In genomic region chr4:154904185-154905071, GRCm38 (mm10) we compare ENCODE assay signal across 8 mouse cellular contexts. TPM values are rescaled to one million over a fixed set of nuclear protein-coding genes. Genes with fewer than 3 reads are reported as not detected.
A peak's percentile ranks its signal among the peaks of the same experiment; 100 is the strongest.
DNase-seq lines count a peak whose midpoint lies in the region; ATAC-seq lines count a peak whose summit lies in the region.

No protein-coding gene starts in this region.

- no peak overlapping the region for H3K27ac ChIP-seq in forebrain, embryonic 14.5 days (ENCODE audit: low read depth, low read length)
- no peak overlapping the region for H3K27ac ChIP-seq in neural tube, embryonic 14.5 days (ENCODE audit: low read depth, low read length)

- H3K4me2 ChIP-seq in forebrain, embryonic 14.5 days (ENCODE audit: low read length), result peak overlapping the region; percentile 65
- peak overlapping the region; percentile 55 for H3K4me2 ChIP-seq in neural tube, embryonic 14.5 days (ENCODE audit: low read depth, low read length)

- peak; percentile 94 for ATAC-seq in forebrain, embryonic 14.5 days
- peak; percentile 83 for ATAC-seq in neural tube, embryonic 14.5 days (ENCODE audit: low read depth)

- H3K9me3 ChIP-seq in forebrain, embryonic 14.5 days (replicated peaks; ENCODE audit: control insufficient read depth, low read length), result no peaks in the 10 kb centered on the region
- no peaks in the 10 kb centered on the region for H3K9me3 ChIP-seq in neural tube, embryonic 14.5 days (ENCODE audit: control insufficient read depth, low read length)

- no peaks in the 10 kb centered on the region for H3K36me3 ChIP-seq in forebrain, embryonic 14.5 days (ENCODE audit: control insufficient read depth, insufficient read depth, low read length)
- no peaks in the 10 kb centered on the region for H3K36me3 ChIP-seq in neural tube, embryonic 14.5 days (ENCODE audit: control insufficient read depth, insufficient read depth, low read length)

- peaks cover 6% of the 10 kb centered on the region; the same call in 1 of the 2 replicates for H3K4me1 ChIP-seq in forebrain, embryonic 14.5 days (ENCODE audit: control insufficient read depth, insufficient read depth, low read length)
- H3K4me1 ChIP-seq in neural tube, embryonic 14.5 days (ENCODE audit: control insufficient read depth, insufficient read depth, low read length), result peaks cover 3% of the 10 kb centered on the region; the same call in 1 of the 2 replicates

- WGBS in forebrain, embryonic 14.5 days, result 6% methylated on average over 16 of the region's 16 CpGs
- WGBS in neural tube, embryonic 14.5 days, result 2% methylated on average over 16 of the region's 16 CpGs

- H3K4me3 ChIP-seq in forebrain, embryonic 14.5 days (ENCODE audit: low read depth, low read length), result peak overlapping the region; percentile 34
- peak overlapping the region; percentile 26 for H3K4me3 ChIP-seq in neural tube, embryonic 14.5 days (ENCODE audit: low read depth, low read length)

- no peaks in the 10 kb centered on the region for H3K27me3 ChIP-seq in forebrain, embryonic 14.5 days (replicated peaks; ENCODE audit: control insufficient read depth, insufficient read depth, low read length)
- H3K27me3 ChIP-seq in neural tube, embryonic 14.5 days (ENCODE audit: control insufficient read depth, insufficient read depth, low read length), result no peaks in the 10 kb centered on the region

- peak; percentile 29 for DNase-seq in MN1 (ENCODE audit: low spot score)
- peak; percentile 86 for DNase-seq in cerebellum, adult 11-12 months
- DNase-seq in forebrain, embryonic 14.5 days (ENCODE audit: low spot score), result peak; percentile 93
- DNase-seq in heart, postnatal 4 days, result peak; percentile 74
- DNase-seq in layer of hippocampus, adult 18-20 months (ENCODE audit: low spot score in 2 of 2), result peak; percentile 79 to 92
- DNase-seq in lung, adult 18-20 months, result peak; percentile 89 to 92
- DNase-seq in thymus, postnatal 0 days (ENCODE audit: low spot score), result peak; percentile 91

- peak overlapping the region; percentile 52; the same call in 1 of the 2 replicates for H3K9ac ChIP-seq in forebrain, embryonic 14.5 days (ENCODE audit: low read length)
- peak overlapping the region; percentile 21; the same call in 1 of the 2 replicates for H3K9ac ChIP-seq in neural tube, embryonic 14.5 days (replicated peaks; ENCODE audit: low read depth, low read length)

RNA-seq across cellular contexts. Expression of gene Fam213b, which starts 5.5 kb away (rescaled TPM):
- 40.3 and 45.9 TPM in 2 replicates for polyA plus RNA-seq in forebrain, embryonic 14.5 days (2014; fragmentation: Nextera tagmentation; extraction: Ambion mirVana)
- total RNA-seq in heart, postnatal 4 days (2021), result 10 to 100 TPM; 37.8 to 39.7 TPM
- total RNA-seq in layer of hippocampus, adult 18-20 months (2021), result 10 to 100 TPM; 54.8 to 58.7 TPM
- 51.9 and 64.7 TPM in 2 replicates for polyA plus RNA-seq in neural tube, embryonic 14.5 days (2014; fragmentation: Nextera tagmentation; extraction: Ambion mirVana)
- 229 and 245 TPM in 2 replicates for polyA plus RNA-seq in thymus, postnatal 0 days (2015; fragmentation: Nextera tagmentation; extraction: Ambion mirVana)

RNA-seq across cellular contexts. Expression of gene Tnfrsf14, which starts 23.9 kb away (rescaled TPM):
- polyA plus RNA-seq in forebrain, embryonic 14.5 days (2014; fragmentation: Nextera tagmentation; extraction: Ambion mirVana), result not detected in 2 replicates
- total RNA-seq in heart, postnatal 4 days (2021), result 1 to 10 TPM; 2.7 to 3.7 TPM
- 1 to 10 TPM in 1 of 2 experiments, under 1 TPM in 1; 0.94 to 1.2 TPM for total RNA-seq in layer of hippocampus, adult 18-20 months (2021)
- polyA plus RNA-seq in neural tube, embryonic 14.5 days (2014; fragmentation: Nextera tagmentation; extraction: Ambion mirVana), result not detected in 2 replicates
- 5.3 and 6.4 TPM in 2 replicates for polyA plus RNA-seq in thymus, postnatal 0 days (2015; fragmentation: Nextera tagmentation; extraction: Ambion mirVana)

RNA-seq across cellular contexts. Expression of gene Mmel1, which starts 35.0 kb away (rescaled TPM):
- 0.13 and 0.37 TPM in 2 replicates for polyA plus RNA-seq in forebrain, embryonic 14.5 days (2014; fragmentation: Nextera tagmentation; extraction: Ambion mirVana)
- under 1 TPM; 0.21 to 0.72 TPM for total RNA-seq in heart, postnatal 4 days (2021)
- under 1 TPM; 0.20 to 0.25 TPM for total RNA-seq in layer of hippocampus, adult 18-20 months (2021)
- polyA plus RNA-seq in neural tube, embryonic 14.5 days (2014; fragmentation: Nextera tagmentation; extraction: Ambion mirVana), result 0.40 and 0.50 TPM in 2 replicates
- polyA plus RNA-seq in thymus, postnatal 0 days (2015; fragmentation: Nextera tagmentation; extraction: Ambion mirVana), result 0.22 and 0.26 TPM in 2 replicates

RNA-seq across cellular contexts. Expression of gene Hes5, which starts 56.3 kb away (rescaled TPM):
- polyA plus RNA-seq in forebrain, embryonic 14.5 days (2014; fragmentation: Nextera tagmentation; extraction: Ambion mirVana), result 73.0 and 86.0 TPM in 2 replicates
- not detected for total RNA-seq in heart, postnatal 4 days (2021)
- 10 to 100 TPM; 15.5 to 25.8 TPM for total RNA-seq in layer of hippocampus, adult 18-20 months (2021)
- 40.9 and 60.1 TPM in 2 replicates for polyA plus RNA-seq in neural tube, embryonic 14.5 days (2014; fragmentation: Nextera tagmentation; extraction: Ambion mirVana)
- 3.3 and 3.6 TPM in 2 replicates for polyA plus RNA-seq in thymus, postnatal 0 days (2015; fragmentation: Nextera tagmentation; extraction: Ambion mirVana)

RNA-seq across cellular contexts. Expression of gene Pank4, which starts 59.5 kb away (rescaled TPM):
- 34.6 and 38.9 TPM in 2 replicates for polyA plus RNA-seq in forebrain, embryonic 14.5 days (2014; fragmentation: Nextera tagmentation; extraction: Ambion mirVana)
- total RNA-seq in heart, postnatal 4 days (2021), result 10 to 100 TPM; 34.9 to 37.5 TPM
- 10 to 100 TPM; 36.0 to 37.7 TPM for total RNA-seq in layer of hippocampus, adult 18-20 months (2021)
- 36.1 and 37.3 TPM in 2 replicates for polyA plus RNA-seq in neural tube, embryonic 14.5 days (2014; fragmentation: Nextera tagmentation; extraction: Ambion mirVana)
- 41.5 and 42.9 TPM in 2 replicates for polyA plus RNA-seq in thymus, postnatal 0 days (2015; fragmentation: Nextera tagmentation; extraction: Ambion mirVana)

Comparison
In these comparisons a context has a peak if more than half of its experiments do, and no peak if none do; other contexts are left out.
1. DNase-seq: peak in every context shown above with its lines; median percentile 93 in forebrain, embryonic 14.5 days; 91 in thymus, postnatal 0 days; 90 in lung, adult 18-20 months; 86 in cerebellum, adult 11-12 months; 86 in layer of hippocampus, adult 18-20 months; 74 in heart, postnatal 4 days; 29 in MN1.